Mouse (Mus musculus): ENCODE data around the gene Sec61a2.

Gene Sec61a2

GRCm38 (mm10) chr2:5888865-5889264, 6.4 kb downstream of the Sec61a2 start:
- DNase-seq (ENCODE audit: low read depth, low spot score), result no peak

- no peak for DNase-seq (ENCODE audit: low read depth, low spot score)
These were observed 17.8 kb downstream of the Sec61a2 start for GRCm38 (mm10) chr2:5877446-5877845.

DNA sequence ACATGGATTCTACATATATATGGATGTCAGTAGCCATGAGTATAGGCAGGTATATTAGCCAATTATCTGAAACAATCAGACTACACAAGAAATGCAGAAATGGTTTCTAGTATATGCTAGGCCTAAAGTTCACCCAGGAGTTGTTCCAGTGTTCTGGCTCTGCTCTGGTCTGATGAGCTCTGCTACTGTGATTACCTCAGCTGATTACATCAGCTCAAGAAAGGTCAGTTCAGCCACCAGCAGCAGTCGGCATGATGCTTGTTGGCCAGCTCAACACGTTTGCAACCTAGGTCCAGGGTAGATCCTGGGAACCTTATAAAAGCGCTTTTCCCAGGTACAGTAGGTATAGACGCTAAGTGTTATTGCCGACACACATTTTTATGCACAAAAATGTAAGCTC, 25.5 kb downstream of the Sec61a2 start:
- no peak for DNase-seq (ENCODE audit: low read depth, low spot score)

- no peak for DNase-seq (ENCODE audit: low read depth, low spot score)
These were observed 27.6 kb downstream of the Sec61a2 start for GRCm38 (mm10) chr2:5867681-5868080.

- DNase-seq (ENCODE audit: low read depth, low spot score), result no peak
These were observed 32.4 kb downstream of the Sec61a2 start, which contains the start of gene Gm13199 for GRCm38 (mm10) chr2:5862834-5863233. Gm13199 (minus strand) TSS chr2:5862934.

GRCm38 (mm10) chr2:5851866-5852265, 43.4 kb downstream of the Sec61a2 start:
- no peak for DNase-seq (ENCODE audit: low read depth, low spot score)

DNA sequence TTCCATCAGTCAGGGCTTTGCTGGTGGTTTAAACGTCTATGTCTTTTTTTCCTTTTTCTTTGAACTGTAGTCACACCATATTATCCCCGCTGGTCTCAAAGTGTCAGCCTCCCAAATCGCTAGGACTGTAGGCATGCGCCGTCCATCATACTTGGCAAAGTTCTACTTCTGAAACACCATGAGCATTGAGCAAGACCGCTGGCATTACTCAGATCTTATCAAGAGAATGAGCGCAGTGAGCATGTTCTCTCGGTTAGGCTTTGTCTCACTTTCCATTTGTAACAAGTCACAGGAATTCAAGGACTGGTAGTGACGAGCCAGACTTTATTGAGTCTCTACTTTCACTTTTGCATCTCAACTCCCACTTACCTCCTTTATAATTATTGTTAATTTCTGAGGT, 44.1 kb downstream of the Sec61a2 start:
- no peak for DNase-seq (ENCODE audit: low read depth, low spot score)

DNA sequence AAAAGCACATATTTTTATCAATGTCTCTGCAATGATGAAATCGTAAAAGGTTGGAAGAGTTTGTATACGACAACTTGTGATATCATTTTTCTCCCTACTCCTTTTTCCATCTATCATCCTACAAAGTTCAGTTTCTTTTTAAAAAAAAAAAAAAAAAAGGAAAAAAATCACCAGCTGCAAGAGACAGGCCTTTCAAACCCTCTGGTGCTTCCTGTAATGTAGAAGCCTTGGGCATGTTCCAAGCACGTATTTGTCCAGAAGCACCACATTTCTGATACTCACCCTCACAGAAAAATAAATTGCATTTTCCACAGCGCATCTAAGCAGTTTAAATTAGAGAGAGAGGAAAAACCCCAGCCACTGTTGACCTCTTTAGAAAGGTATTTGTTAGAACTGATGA, 49.4 kb downstream of the Sec61a2 start:
- DNase-seq (ENCODE audit: low read depth, low spot score), result peak; percentile 37

GRCm38 (mm10) chr2:5844873-5845631, 50.2 kb downstream of the Sec61a2 start, which contains the start of the genes Nudt5 and Cdc123:
Nudt5 (plus strand) TSS chr2:5845019.
Cdc123 (minus strand) TSS chr2:5845164.
- peak; percentile 97 for DNase-seq (ENCODE audit: low read depth, low spot score)

GRCm38 (mm10) chr2:5844181-5844872, 50.9 kb downstream of the Sec61a2 start:
- no peak for DNase-seq (ENCODE audit: low read depth, low spot score)

DNA sequence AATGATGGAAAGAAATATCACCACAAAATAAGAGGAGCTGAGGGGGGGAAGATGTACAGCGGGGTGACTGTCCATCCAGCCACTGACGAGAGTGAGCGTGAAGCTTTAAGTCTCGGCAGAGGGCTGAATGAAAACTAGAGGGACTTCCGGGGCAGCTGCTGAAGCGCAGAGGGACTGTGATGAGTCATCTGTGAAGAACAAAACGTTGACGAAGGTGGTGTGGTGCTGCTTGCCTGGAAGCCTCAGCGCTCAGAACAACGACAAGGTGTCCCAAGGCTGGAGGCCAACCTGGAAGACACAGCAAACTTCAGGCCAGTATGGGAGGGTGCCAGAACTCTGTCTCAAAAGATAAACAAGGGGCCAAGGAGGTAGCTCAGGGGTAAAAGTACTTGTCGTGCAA, 54.4 kb downstream of the Sec61a2 start:
- DNase-seq (ENCODE audit: low read depth, low spot score), result peak; percentile 82

GRCm38 (mm10) chr2:5825265-5825913, 69.8 kb downstream of the Sec61a2 start:
- DNase-seq (ENCODE audit: low read depth, low spot score), result no peak

GRCm38 (mm10) chr2:5824685-5825084, 70.5 kb downstream of the Sec61a2 start:
- peak; percentile 45 for DNase-seq (ENCODE audit: low read depth, low spot score)

- DNase-seq (ENCODE audit: low read depth, low spot score), result peak; percentile 48
These were observed 71.0 kb downstream of the Sec61a2 start for GRCm38 (mm10) chr2:5824213-5824612.

- DNase-seq (ENCODE audit: low read depth, low spot score), result no peak
These were observed 72.8 kb downstream of the Sec61a2 start for GRCm38 (mm10) chr2:5822449-5822848.

DNA sequence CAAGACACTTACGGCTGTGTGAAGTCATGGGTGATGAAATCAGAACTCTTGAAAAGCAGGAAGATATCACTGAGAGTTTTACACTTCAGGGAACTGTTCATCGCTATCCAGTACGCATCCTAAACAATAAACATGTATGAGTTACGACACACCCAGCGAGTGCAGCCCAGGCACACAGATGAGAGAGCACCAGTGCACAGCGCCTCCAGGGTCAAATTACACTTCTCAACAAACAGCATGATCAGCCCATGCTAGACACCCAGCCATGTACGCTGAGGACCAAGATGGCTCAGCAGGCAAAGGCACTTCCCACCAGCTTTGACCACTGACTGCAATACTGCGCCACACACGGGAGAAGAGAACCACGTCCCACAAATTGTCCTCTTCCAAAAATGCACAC, 74.0 kb downstream of the Sec61a2 start:
- no peak for DNase-seq (ENCODE audit: low read depth, low spot score)
